Mouse (Mus musculus) hindbrain, embryonic 14.5 days (tissue): ENCODE measurements around the gene Trappc3. TPM values are rescaled to one million over a fixed set of nuclear protein-coding genes. Genes with fewer than 3 reads are reported as not detected.

Experiments
- ATAC-seq: fragments of 200-750 bp; cut with Nextera tagmentation; 2 replicates; pipeline ENCODE4 v1.8.0; 2017; ENCODE audit warnings: moderate number of reproducible peaks, mild to moderate bottlenecking, moderate TSS enrichment, moderate library complexity; ENCODE audit not compliant: low FRiP score
- DNase-seq: peaks from one replicate; pipeline ENCODE4 v3.0.0-alpha.2; 2015; ENCODE audit warnings: low spot score
- H3K27ac ChIP-seq: fragments of 300-500 bp; sonication (generic); 2 replicates; pipeline ENCODE4 v1.5.1; 2014; ENCODE audit warnings: mild to moderate bottlenecking, moderate library complexity
- H3K27me3 ChIP-seq: fragments of 300-500 bp; sonication (generic); 2 replicates; pipeline ENCODE4 v1.6.1; 2014; ENCODE audit warnings: mild to moderate bottlenecking, low read length, mixed read lengths; ENCODE audit not compliant: control insufficient read depth, insufficient read depth
- H3K36me3 ChIP-seq: fragments of 300-500 bp; sonication (generic); replicated peaks from 2 replicates; pipeline ENCODE4 v1.6.1; 2014; ENCODE audit not compliant: control insufficient read depth, insufficient read depth
- H3K4me1 ChIP-seq: fragments of 300-500 bp; sonication (generic); replicated peaks from 2 replicates; pipeline ENCODE4 v1.6.1; 2014; ENCODE audit warnings: antibody characterized with exemption, low read length, mixed read lengths; ENCODE audit not compliant: control insufficient read depth, insufficient read depth
- H3K4me2 ChIP-seq: fragments of 300-500 bp; sonication (generic); replicated peaks from 2 replicates; pipeline ENCODE4 v1.6.1; 2014; ENCODE audit warnings: mild to moderate bottlenecking, moderate library complexity
- H3K4me3 ChIP-seq: fragments of 300-500 bp; sonication (generic); replicated peaks from 2 replicates; pipeline ENCODE4 v1.5.1; 2014; ENCODE audit warnings: mild to moderate bottlenecking, low read length
- H3K9ac ChIP-seq: fragments of 300-500 bp; sonication (generic); 2 replicates; pipeline ENCODE4 v1.6.1; 2014
- H3K9me3 ChIP-seq: fragments of 300-500 bp; sonication (generic); 2 replicates; pipeline ENCODE4 v1.6.1; 2016; ENCODE audit warnings: low read length; ENCODE audit not compliant: control insufficient read depth
- WGBS: fragments of 180-500 bp; shearing (Covaris S2); extraction: QIAGEN DNeasy Blood & Tissue Kit; methylation state at CpG from one replicate; pipeline ENCODE4 v1.1.7; 2014; 5-methylcytosine and 5-hydroxymethylcytosine counted together
- polyA plus RNA-seq: library from polyadenylated mRNA; unstranded; fragments of >200 nt; fragmentation: Nextera tagmentation; extraction: Ambion mirVana; gene quantifications from 2 replicates; pipeline ENCODE4 v1.2.1, GENCODE M21; 2014

Gene Trappc3
- polyA plus RNA-seq, 1 experiment from 2014 or later, result 40.7 TPM

- peaks cover 13% of the 10 kb centered on the region for H3K27me3 ChIP-seq
- no peak for ATAC-seq
- peaks cover 16% of the 10 kb centered on the region for H3K4me1 ChIP-seq
- no peak for DNase-seq
- 0 out of 2 replicates have a peak within 1 kb of the TSS, but pooled peaks have one; percentile 26 for H3K27ac ChIP-seq
- no peak within 1 kb of the TSS; the same call in 1 of the 2 replicates for H3K4me3 ChIP-seq
- H3K9ac ChIP-seq, result no peak within 1 kb of the TSS
- H3K36me3 ChIP-seq, result no peaks in the 10 kb centered on the region
- H3K4me2 ChIP-seq, result peak within 1 kb of the TSS; percentile 36
- H3K9me3 ChIP-seq, result no peaks in the 10 kb centered on the region
- WGBS, result 13% methylated on average over 23 of the region's 23 CpGs
These were observed 63.2 kb downstream of the Trappc3 start, which contains the start of gene Tekt2 for GRCm38 (mm10) chr4:126325281-126325861. Gene Tekt2, minus strand, starts transcription at chr4:126325688.

Other genes starting within 250 kb of the Trappc3 start
- 0.69 and 0.76 TPM in 2 replicates for gene Csf3r, start 237.8 kb upstream of the Trappc3 start, polyA plus RNA-seq
- gene Mrps15, start 215.4 kb upstream of the Trappc3 start, polyA plus RNA-seq, result 121 and 124 TPM in 2 replicates
- 39.5 and 40.7 TPM in 2 replicates for gene Oscp1, start 203.8 kb upstream of the Trappc3 start, polyA plus RNA-seq
- 49.1 and 51.2 TPM in 2 replicates for gene Lsm10, start 165.7 kb upstream of the Trappc3 start, polyA plus RNA-seq
- 24.2 and 25.2 TPM in 2 replicates for gene Stk40, start 158.4 kb upstream of the Trappc3 start, polyA plus RNA-seq
- 13.5 and 19.2 TPM in 2 replicates for gene Eva1b, start 114.6 kb upstream of the Trappc3 start, polyA plus RNA-seq
- 1.1 TPM in 2 replicates for gene Sh3d21, start 98.8 kb upstream of the Trappc3 start, polyA plus RNA-seq
- gene Thrap3, start 59.6 kb upstream of the Trappc3 start, polyA plus RNA-seq, result 127 and 139 TPM in 2 replicates
- gene Map7d1, start 6.0 kb upstream of the Trappc3 start, polyA plus RNA-seq, result 84.2 and 90.0 TPM in 2 replicates
- gene Col8a2, start 24.5 kb downstream of the Trappc3 start, polyA plus RNA-seq, result 8.1 and 9.9 TPM in 2 replicates
- 56.4 and 57.9 TPM in 2 replicates for gene Adprhl2, start 59.4 kb downstream of the Trappc3 start, polyA plus RNA-seq
- gene Tekt2, start 63.4 kb downstream of the Trappc3 start, polyA plus RNA-seq, result 7.2 and 8.2 TPM in 2 replicates
- 14.3 and 19.7 TPM in 2 replicates for gene Ago3, start 167.2 kb downstream of the Trappc3 start, polyA plus RNA-seq
- gene Ago1, start 206.3 kb downstream of the Trappc3 start, polyA plus RNA-seq, result 14.3 and 15.0 TPM in 2 replicates